Mouse (Mus musculus) MEL (cell line): ENCODE results near the gene P4ha1.

ENCODE experiments used
- CTCF ChIP-seq, 3 experiments: IDR thresholded peaks in 2 of 3; conservative IDR thresholded peaks in 1 of 3; 2 replicates each; pipeline ENCODE4 v1.5.1; 2011 to 2012; ENCODE audit warnings: low read length in 3 of 3, low read depth in 2 of 3, mild to moderate bottlenecking in 2 of 3, improper control_type of control experiment in 1 of 3, inconsistent platforms in 1 of 3, mixed read lengths in 1 of 3, moderate library complexity in 1 of 3; ENCODE audit not compliant: control insufficient read depth in 1 of 3, insufficient read depth in 1 of 3, poor library complexity in 1 of 3, severe bottlenecking in 1 of 3
- EP300 ChIP-seq, 2 experiments: IDR thresholded peaks; 2 replicates each; pipeline ENCODE4 v1.6.1; 2011; ENCODE audit warnings: improper control_type of control experiment in 2 of 2, low read length in 2 of 2, low read depth in 1 of 2, mild to moderate bottlenecking in 1 of 2
- KAT2A ChIP-seq: conservative IDR thresholded peaks from 2 replicates; pipeline ENCODE4 v1.6.1; 2012; ENCODE audit warnings: low read depth, low read length, improper control_type of control experiment, inconsistent platforms
- MAZ ChIP-seq: IDR thresholded peaks from 2 replicates; pipeline ENCODE4 v1.6.1; 2012; ENCODE audit warnings: low read depth, mild to moderate bottlenecking, inconsistent platforms, low read length, improper control_type of control experiment
- MEF2A ChIP-seq: IDR thresholded peaks from 2 replicates; pipeline ENCODE4 v1.6.1; 2014; ENCODE audit warnings: low read depth, mild to moderate bottlenecking, inconsistent platforms, low read length, improper control_type of control experiment; ENCODE audit not compliant: poor library complexity, insufficient replicate concordance, severe bottlenecking; ENCODE audit errors: extremely low read depth
- MXI1 ChIP-seq: IDR thresholded peaks from 2 replicates; pipeline ENCODE4 v1.6.1; 2011; ENCODE audit warnings: mild to moderate bottlenecking, low read depth, low read length, improper control_type of control experiment
- MYC ChIP-seq: IDR thresholded peaks from 2 replicates; pipeline ENCODE4 v1.6.1; 2011; ENCODE audit warnings: low read depth, mild to moderate bottlenecking, low read length, improper control_type of control experiment, moderate library complexity
- POLR2A ChIP-seq, 2 experiments: IDR thresholded peaks; 2 replicates each; pipeline ENCODE4 v1.6.1; 2011 to 2012; ENCODE audit warnings: low read length in 2 of 2, mild to moderate bottlenecking in 2 of 2, control low read depth in 1 of 2, improper control_type of control experiment in 1 of 2, low read depth in 1 of 2, moderate library complexity in 1 of 2; ENCODE audit not compliant: control insufficient read depth in 1 of 2, insufficient read depth in 1 of 2, poor library complexity in 1 of 2
- POLR2AphosphoS5 ChIP-seq: IDR thresholded peaks from 2 replicates; pipeline ENCODE4 v1.6.1; 2012; ENCODE audit warnings: low read depth, borderline replicate concordance, mild to moderate bottlenecking, inconsistent platforms, low read length, moderate library complexity, mixed read lengths
- TAL1 ChIP-seq: IDR thresholded peaks from 2 replicates; pipeline ENCODE4 v1.6.1; 2012; ENCODE audit warnings: mild to moderate bottlenecking, inconsistent platforms, low read length, moderate library complexity, mixed read lengths
- USF2 ChIP-seq, 2 experiments: IDR thresholded peaks; 2 replicates each; pipeline ENCODE4 v1.6.1; 2011 to 2012; ENCODE audit warnings: improper control_type of control experiment in 2 of 2, low read length in 2 of 2, borderline replicate concordance in 1 of 2, inconsistent platforms in 1 of 2, low read depth in 1 of 2, mild to moderate bottlenecking in 1 of 2; ENCODE audit not compliant: insufficient read depth in 1 of 2
- ZC3H11A ChIP-seq: IDR thresholded peaks from 2 replicates; pipeline ENCODE4 v1.6.1; 2012; ENCODE audit warnings: low read depth, mild to moderate bottlenecking, inconsistent platforms, low read length, improper control_type of control experiment

- TF ChIP-seq CTCF (IDR thresholded peaks at IDR 0.05 in 2 of 3, conservative IDR thresholded peaks at IDR 0.05 in 1 of 3; ENCODE audit: control insufficient read depth in 1 of 3, insufficient read depth in 1 of 3, low read depth in 2 of 3, low read length in 3 of 3, poor library complexity in 1 of 3, severe bottlenecking in 1 of 3): no peak
- TF ChIP-seq KAT2A: no peak
- no peak for TF ChIP-seq POLR2A (IDR thresholded peaks at IDR 0.05; ENCODE audit: control insufficient read depth in 1 of 2, insufficient read depth in 1 of 2, low read depth in 1 of 2, low read length in 2 of 2, poor library complexity in 1 of 2)
- no peak for TF ChIP-seq TAL1
- TF ChIP-seq ZC3H11A: no peak
- no peak for TF ChIP-seq USF2 (IDR thresholded peaks at IDR 0.05; ENCODE audit: borderline replicate concordance in 1 of 2, insufficient read depth in 1 of 2, low read depth in 1 of 2, low read length in 2 of 2)
- no peak for TF ChIP-seq MXI1
- no peak for TF ChIP-seq MAZ
- no peak for TF ChIP-seq MYC
- no peak for TF ChIP-seq POLR2AphosphoS5
- TF ChIP-seq EP300 (IDR thresholded peaks at IDR 0.05; ENCODE audit: low read depth in 1 of 2, low read length in 2 of 2): no peak
- TF ChIP-seq MEF2A: no peak
Measured at GRCm38 (mm10) chr10:59277116-59277515, 46.0 kb upstream of the P4ha1 start.
